Mouse (Mus musculus) embryonic fibroblast, embryonic 13.5 days (primary cell): ENCODE data around the gene Hist1h1c. TPM values are rescaled to one million over a fixed set of nuclear protein-coding genes. Genes with fewer than 3 reads are reported as not detected.
"Not testable (repeated sequence)": the region's sequence is repeated elsewhere in the genome, so short reads cannot be mapped to it uniquely, and the experiment has no call there.

Source experiments
- H3K27ac ChIP-seq: 2 replicates; pipeline ENCODE4 v1.5.1; 2012; ENCODE audit warnings: low read length, control low read depth, inconsistent platforms; ENCODE audit not compliant: insufficient read depth
- H3K4me1 ChIP-seq: 2 replicates; pipeline ENCODE4 v1.6.1; 2011; ENCODE audit warnings: low read length; ENCODE audit not compliant: control insufficient read depth, insufficient read depth
- H3K4me3 ChIP-seq: 2 replicates; pipeline ENCODE4 v1.5.1; 2011; ENCODE audit warnings: mild to moderate bottlenecking, control low read depth, low read length; ENCODE audit not compliant: insufficient read depth
- CTCF ChIP-seq: IDR thresholded peaks from 2 replicates; pipeline ENCODE4 v1.5.1; 2011; ENCODE audit warnings: mild to moderate bottlenecking, control low read depth, low read length, moderate library complexity, borderline replicate concordance; ENCODE audit not compliant: insufficient read depth
- POLR2A ChIP-seq: IDR thresholded peaks from 2 replicates; pipeline ENCODE4 v1.6.1; 2011; ENCODE audit warnings: low read depth, mild to moderate bottlenecking, control low read depth, low read length, moderate library complexity
- polyA plus RNA-seq: library from polyadenylated mRNA; stranded (reverse); fragments of >200 nt; gene quantifications from 2 replicates; pipeline ENCODE4 v1.2.4, GENCODE M21; 2011; ENCODE audit warnings: low read depth; ENCODE audit not compliant: missing spikeins, insufficient read length

Hist1h1c gene
- polyA plus RNA-seq, 1 experiment = 69.4 TPM

DNA sequence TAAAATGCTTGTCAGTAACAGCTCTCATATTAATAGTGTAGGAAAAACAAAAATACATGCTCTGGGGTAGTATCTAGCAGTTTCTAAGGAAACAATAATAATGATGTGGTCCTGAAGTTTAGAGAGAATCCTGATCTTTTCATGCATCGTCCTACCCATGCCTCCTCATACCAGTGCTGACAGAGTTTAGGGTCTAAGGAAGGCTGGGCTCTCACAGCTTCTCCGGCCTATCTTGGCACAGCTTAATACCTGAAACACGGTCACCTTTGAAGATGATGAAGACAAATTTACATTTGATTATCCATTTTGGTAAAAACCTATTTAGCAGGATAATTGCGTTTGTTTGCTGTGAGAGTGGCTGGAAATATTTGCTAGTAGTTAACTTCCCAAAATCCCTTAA lies 5.4 kb downstream of the Hist1h1c start:
- Histone ChIP-seq H3K4me1 (peaks cover 6% of the 10 kb centered on the region), H3K4me3 (no peak overlapping the region; the same call in 1 of the 2 replicates), H3K27ac (peak overlapping the region; percentile 66; the same call in 1 of the 2 replicates)
- TF ChIP-seq CTCF = no peak
- TF ChIP-seq POLR2A = no peak; the same call in 1 of the 2 replicates

DNA sequence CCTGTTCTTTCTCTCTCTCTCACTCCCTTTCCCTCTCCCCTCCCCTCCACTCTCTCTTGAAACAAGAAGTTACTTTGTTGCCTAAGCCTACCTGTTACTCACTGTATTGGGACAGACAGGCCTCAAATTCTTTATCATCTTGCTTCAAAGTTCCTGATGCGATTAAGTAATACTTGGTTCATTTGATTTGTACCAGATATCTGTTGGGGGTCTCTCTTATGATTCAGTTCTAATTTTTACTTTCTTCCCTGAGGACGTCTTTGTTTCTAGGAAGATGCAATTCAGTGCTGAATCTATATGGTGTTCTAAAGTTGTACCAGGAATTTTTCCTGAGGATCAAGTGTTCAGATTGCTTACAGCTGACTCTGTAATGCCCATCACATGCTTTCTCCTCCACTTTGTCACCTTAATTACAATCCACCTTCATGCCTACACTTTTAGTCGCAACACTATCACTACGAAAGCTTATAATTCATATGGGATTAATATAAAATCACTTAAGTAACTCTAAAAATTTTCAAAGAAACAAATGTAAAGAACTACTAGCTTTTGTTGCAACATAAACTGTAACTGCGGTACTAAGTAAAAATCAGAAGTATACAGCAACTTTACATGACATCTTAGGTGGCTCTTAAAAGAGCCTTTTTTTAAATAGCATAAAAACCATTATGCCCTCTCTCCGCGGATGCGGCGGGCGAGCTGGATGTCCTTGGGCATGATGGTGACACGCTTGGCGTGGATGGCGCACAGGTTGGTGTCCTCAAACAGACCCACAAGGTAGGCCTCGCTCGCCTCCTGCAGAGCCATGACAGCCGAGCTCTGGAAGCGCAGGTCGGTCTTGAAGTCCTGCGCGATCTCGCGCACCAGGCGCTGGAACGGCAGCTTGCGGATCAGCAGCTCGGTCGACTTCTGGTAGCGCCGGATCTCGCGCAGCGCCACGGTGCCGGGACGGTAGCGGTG lies 6.1 kb downstream of the Hist1h1c start:
- TF ChIP-seq CTCF = no peak
- peak; percentile 76 for TF ChIP-seq POLR2A

DNA sequence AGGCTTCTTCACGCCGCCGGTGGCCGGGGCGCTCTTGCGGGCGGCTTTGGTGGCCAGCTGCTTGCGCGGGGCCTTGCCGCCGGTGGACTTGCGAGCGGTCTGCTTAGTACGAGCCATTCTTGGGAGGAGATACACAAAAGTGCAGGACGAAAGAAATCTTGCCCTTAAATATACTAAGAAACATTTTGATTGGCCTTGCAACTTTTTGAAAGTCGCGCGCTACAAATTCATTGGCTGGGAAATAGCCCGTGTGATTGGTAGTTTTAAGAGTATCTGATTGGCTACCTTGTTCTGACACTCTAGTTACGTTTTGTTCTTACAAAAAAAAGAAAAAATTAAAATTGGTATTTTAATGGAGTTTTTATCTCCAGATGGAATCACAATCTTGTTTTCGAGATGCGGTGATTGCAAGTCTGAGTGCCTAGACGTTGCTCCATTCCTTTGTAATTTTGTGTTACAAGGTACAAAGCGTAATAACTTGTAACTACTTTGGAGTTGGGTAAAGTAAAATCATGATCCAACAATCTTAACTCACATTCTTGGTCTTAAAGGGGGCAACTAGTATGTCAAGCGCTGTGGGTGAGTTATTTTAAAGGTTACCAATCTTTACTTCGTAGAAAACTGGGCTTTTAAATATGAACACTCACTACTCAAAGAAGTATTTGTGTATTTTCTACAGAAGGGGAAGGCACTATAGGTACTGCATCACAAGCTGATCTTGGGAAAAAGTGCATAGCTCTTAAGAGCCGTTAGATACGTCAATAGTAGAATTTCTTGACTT lies 7.0 kb downstream of the Hist1h1c start, which contains the start of gene Hist1h3c:
Gene Hist1h3c, minus strand, starts transcription at position 222 of the 781 bp plus-strand sequence.
- peak; percentile 70 for TF ChIP-seq POLR2A
- no peak for TF ChIP-seq CTCF
- H3K27ac ChIP-seq = peak within 1 kb of the TSS; percentile 99
- H3K4me3 ChIP-seq = peak within 1 kb of the TSS; percentile 47
- H3K4me1 ChIP-seq = peaks cover 12% of the 10 kb centered on the region

More for the DNA sequence above, 6.1 kb downstream of the Hist1h1c start:
- H3K4me3 ChIP-seq = peak overlapping the region; percentile 47
- H3K4me1 ChIP-seq = peaks cover 8% of the 10 kb centered on the region
- peak overlapping the region; percentile 66 for H3K27ac ChIP-seq

DNA sequence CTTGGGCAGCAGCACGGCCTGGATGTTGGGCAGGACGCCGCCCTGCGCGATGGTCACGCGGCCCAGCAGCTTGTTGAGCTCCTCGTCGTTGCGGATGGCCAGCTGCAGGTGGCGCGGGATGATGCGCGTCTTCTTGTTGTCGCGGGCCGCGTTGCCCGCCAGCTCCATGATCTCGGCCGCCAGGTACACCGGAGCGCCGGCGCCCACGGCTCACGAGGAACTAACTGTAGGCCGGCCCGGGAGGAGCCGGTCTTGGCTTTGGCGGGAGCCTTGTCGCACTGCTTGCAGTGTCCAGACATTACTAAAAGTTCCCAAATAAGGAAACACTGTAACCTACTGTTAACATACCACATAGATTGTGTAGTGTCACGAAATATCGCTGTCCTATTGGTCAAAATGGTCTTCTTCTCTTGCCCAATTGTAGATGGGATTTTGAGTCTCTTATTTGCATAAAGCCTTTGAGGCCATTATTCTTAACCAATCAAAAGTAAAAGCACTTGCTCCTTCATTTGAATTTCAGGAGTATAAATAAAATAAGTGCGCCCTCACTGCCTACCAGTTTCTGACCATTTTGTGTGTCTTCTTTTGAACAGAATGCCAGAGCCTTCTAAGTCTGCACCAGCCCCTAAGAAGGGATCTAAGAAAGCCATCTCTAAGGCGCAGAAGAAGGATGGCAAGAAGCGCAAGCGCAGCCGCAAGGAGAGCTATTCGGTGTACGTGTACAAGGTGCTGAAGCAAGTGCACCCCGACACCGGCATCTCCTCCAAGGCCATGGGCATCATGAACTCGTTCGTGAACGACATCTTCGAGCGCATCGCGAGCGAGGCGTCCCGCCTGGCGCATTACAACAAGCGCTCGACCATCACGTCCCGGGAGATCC lies 7.8 kb downstream of the Hist1h1c start, which contains the start of gene Hist1h2bb:
Gene Hist1h2bb, plus strand, starts transcription at position 534 of the 880 bp plus-strand sequence.
- peaks cover 12% of the 10 kb centered on the region for H3K4me1 ChIP-seq
- peak within 1 kb of the TSS; percentile 40 for H3K4me3 ChIP-seq
- H3K27ac ChIP-seq = peak within 1 kb of the TSS; percentile 99
- TF ChIP-seq POLR2A = peak; percentile 90

DNA sequence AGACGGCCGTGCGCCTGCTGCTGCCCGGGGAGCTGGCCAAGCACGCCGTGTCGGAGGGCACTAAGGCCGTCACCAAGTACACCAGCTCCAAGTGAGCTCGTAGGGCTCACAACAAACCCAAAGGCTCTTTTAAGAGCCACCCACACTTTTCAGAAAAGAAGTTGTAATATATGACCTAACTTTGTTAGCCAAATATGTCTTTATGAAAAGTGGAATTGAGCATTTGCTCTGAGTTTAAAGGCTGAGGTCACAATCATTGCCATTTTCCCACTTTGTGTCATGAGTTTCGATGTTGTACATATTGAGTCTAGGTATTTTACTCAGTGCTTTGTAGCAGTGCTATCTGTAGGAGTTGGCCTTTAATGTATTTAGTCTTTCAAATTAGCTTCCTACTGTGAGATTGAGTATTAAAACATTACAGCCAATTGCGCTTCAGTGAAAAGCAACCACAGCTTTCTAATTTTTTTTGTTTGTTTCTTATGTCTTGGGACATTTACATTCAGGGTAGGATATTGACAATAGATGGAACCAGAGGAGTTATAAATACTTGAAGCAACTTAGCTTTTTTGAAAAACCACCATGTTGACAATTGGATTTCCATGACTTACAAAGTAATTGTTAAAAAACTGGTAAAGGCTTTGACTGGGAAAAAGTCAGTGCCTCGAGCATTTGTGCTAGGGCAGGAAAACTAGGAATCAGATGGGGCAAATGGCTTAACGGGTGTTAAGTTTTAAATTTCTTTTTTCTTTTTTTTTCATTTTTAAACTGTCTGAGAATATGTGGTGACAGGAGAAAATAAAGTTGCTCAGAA lies 8.7 kb downstream of the Hist1h1c start:
- TF ChIP-seq CTCF = no peak
- TF ChIP-seq POLR2A = peak; percentile 72
- peak overlapping the region; percentile 99 for H3K27ac ChIP-seq
- peak overlapping the region; percentile 23; the same call in 1 of the 2 replicates for H3K4me3 ChIP-seq
- H3K4me1 ChIP-seq = peaks cover 12% of the 10 kb centered on the region

DNA sequence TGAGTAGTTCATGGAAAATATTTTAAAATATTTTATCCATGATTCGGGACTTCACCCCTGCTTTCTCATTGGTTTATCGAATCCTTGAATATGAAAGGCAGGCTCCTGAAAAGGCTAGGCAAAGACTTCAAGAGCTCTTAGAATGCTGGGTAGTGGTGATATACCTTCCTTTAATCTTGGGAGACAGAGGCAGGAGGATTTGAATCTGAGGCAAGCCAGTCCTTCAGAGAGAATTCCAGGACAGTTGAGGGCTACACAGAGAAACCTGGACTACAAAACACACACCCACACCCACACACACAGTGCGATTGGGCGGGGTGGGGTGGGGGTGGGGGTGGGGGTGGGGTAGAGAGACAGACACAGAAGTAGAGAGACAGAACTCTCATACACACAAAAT lies 9.3 kb downstream of the Hist1h1c start:
- TF ChIP-seq POLR2A (0 out of 2 replicates have a peak, but pooled peaks have one; percentile 18), CTCF (no peak)
- Histone ChIP-seq H3K27ac (peak overlapping the region; percentile 99), H3K4me1 (peaks cover 12% of the 10 kb centered on the region), H3K4me3 (no peak overlapping the region)

DNA sequence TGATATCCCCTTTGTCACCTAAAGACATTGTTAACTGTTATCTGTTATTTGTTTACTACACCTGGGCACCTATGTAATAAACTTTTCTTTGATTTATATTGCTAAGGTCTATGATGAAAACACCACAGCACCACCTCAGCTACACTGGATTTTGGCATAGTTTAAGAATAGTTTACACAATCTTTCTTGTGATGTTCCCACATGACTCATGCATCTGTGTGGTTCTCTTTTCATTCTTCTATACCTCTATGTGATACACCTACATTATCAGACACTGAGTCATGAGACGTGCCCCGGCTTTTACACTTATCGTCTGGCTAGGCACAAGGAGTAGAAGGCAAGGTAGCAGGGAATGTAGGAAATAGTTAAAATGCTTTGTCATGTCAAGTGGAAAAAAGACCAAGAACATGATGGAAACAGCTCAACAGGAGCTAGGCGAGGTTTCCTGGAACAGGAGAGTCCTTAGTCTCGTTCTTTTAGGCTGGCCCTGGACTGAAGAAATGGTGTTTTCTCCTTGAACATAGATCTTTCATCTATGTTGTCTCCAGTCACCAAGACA lies 11.0 kb downstream of the Hist1h1c start:
- H3K4me3 ChIP-seq = no peak overlapping the region

GRCm38 (mm10) chr13:23750839-23751477 lies 12.3 kb downstream of the Hist1h1c start, which contains the start of gene Hist1h2ab:
Gene Hist1h2ab, plus strand, starts transcription at chr13:23751126.
- H3K27ac ChIP-seq = peak within 1 kb of the TSS; percentile 99
- not testable (repeated sequence) for H3K4me1 ChIP-seq
- TF ChIP-seq POLR2A = peak; percentile 97
- peak within 1 kb of the TSS; percentile 36 for H3K4me3 ChIP-seq

More for the DNA sequence above, 11.0 kb downstream of the Hist1h1c start:
- TF ChIP-seq CTCF (no peak), POLR2A (no peak)
- peak overlapping the region; percentile 99 for H3K27ac ChIP-seq
- peaks cover 6% of the 10 kb centered on the region for H3K4me1 ChIP-seq
